Comparison of ENCODE assay signal across 25 mouse cellular contexts in the genomic region with DNA sequence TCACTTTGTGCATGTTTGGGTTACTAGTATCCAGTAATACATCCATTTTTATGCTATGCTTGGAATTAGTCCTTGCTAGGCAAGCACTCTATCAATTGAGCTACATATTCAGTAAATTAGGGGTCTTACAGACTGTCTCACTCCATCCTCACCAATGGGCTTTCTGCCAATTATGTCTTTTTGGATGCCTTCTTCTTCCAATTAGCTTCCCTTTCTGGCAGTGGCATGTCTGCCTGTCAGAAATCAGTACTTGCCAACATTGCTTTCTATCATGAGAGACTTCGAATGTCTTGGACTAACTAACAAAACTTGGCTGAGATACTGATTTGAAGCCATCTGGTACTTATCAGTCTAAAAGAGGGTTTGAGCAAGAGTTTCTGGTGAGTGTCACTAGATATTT. TPM values are rescaled to one million over a fixed set of nuclear protein-coding genes. Genes with fewer than 3 reads are reported as not detected.
DNase-seq lines count a peak whose midpoint lies in the region; ATAC-seq and TF ChIP-seq lines count a peak whose summit lies in the region.
"Had no signal": no experiment of that assay in that cellular context is flagged by ENCODE, and none has a peak within 500 bp of the region (broad histone marks: within the 10 kb centered on the region; RNA-seq: fewer than 3 reads in every experiment).

No protein-coding gene starts in this region.

- no peaks in the 10 kb centered on the region for H3K4me1 ChIP-seq in lung, embryonic 14.5 days (ENCODE audit: insufficient read depth)
- no peaks in the 10 kb centered on the region for H3K4me1 ChIP-seq in forebrain, postnatal 0 days (ENCODE audit: insufficient read depth)
- H3K4me1 ChIP-seq: heart, embryonic 12.5 days; hindbrain, embryonic 13.5 days; intestine, embryonic 15.5 days; midbrain, embryonic 10.5 days; neural tube, embryonic 12.5 days had no signal

- no peak overlapping the region for H3K4me3 ChIP-seq in lung, embryonic 14.5 days (ENCODE audit: low read depth, low read length)
- H3K4me3 ChIP-seq in forebrain, postnatal 0 days (ENCODE audit: low read depth, low read length), result no peak overlapping the region
- H3K4me3 ChIP-seq: heart, embryonic 12.5 days; hindbrain, embryonic 13.5 days; intestine, embryonic 15.5 days; left cerebral cortex, adult 2 months; midbrain, embryonic 10.5 days; neural tube, embryonic 12.5 days had no signal

- H3K27ac ChIP-seq in lung, embryonic 14.5 days (ENCODE audit: low read depth), result no peak overlapping the region
- H3K27ac ChIP-seq in forebrain, postnatal 0 days (ENCODE audit: low read depth, low read length), result no peak overlapping the region
- H3K27ac ChIP-seq: hindbrain, embryonic 13.5 days; intestine, embryonic 15.5 days; left cerebral cortex, adult 2 months; macrophage; midbrain, embryonic 10.5 days; neural tube, embryonic 12.5 days; stomach, postnatal 0 days had no signal

- no peak for TF ChIP-seq CTCF in lung, embryonic 14.5 days (IDR thresholded peaks at IDR 0.05; ENCODE audit: low read depth)
- TF ChIP-seq CTCF in forebrain, postnatal 0 days (IDR thresholded peaks at IDR 0.05; ENCODE audit: low read depth), result no peak

- 43% methylated on average over 1 of the region's 1 CpGs for WGBS in lung, embryonic 14.5 days
- WGBS in forebrain, postnatal 0 days, result 38% methylated on average over 1 of the region's 1 CpGs

- H3K4me2 ChIP-seq in lung, embryonic 14.5 days, result no peak overlapping the region
- H3K4me2 ChIP-seq in forebrain, postnatal 0 days (ENCODE audit: low read depth), result no peak overlapping the region
- H3K4me2 ChIP-seq: heart, embryonic 12.5 days; hindbrain, embryonic 13.5 days; intestine, embryonic 15.5 days; neural tube, embryonic 12.5 days had no signal

- no peaks in the 10 kb centered on the region for H3K27me3 ChIP-seq in lung, embryonic 14.5 days (ENCODE audit: insufficient read depth, low read length)
- H3K27me3 ChIP-seq in forebrain, postnatal 0 days (ENCODE audit: insufficient read depth, low read length), result no peaks in the 10 kb centered on the region
- H3K27me3 ChIP-seq: heart, embryonic 12.5 days; hindbrain, embryonic 13.5 days; intestine, embryonic 15.5 days; neural tube, embryonic 12.5 days had no signal

- ATAC-seq in lung, embryonic 14.5 days (ENCODE audit: insufficient read depth), result peak; percentile 75; the same call in 1 of the 2 replicates
- peak; percentile 79 for ATAC-seq in forebrain, postnatal 0 days
- ATAC-seq: CD4-positive, CD25-positive, alpha-beta regulatory T cell, adult 4 months; intestine, embryonic 15.5 days had no signal

- no peaks in the 10 kb centered on the region for H3K36me3 ChIP-seq in lung, embryonic 14.5 days (ENCODE audit: insufficient read depth)
- no peaks in the 10 kb centered on the region for H3K36me3 ChIP-seq in forebrain, postnatal 0 days (ENCODE audit: insufficient read depth)
- H3K36me3 ChIP-seq: heart, embryonic 12.5 days; hindbrain, embryonic 13.5 days; intestine, embryonic 15.5 days; midbrain, embryonic 10.5 days; neural tube, embryonic 12.5 days had no signal

- H3K9ac ChIP-seq in lung, embryonic 14.5 days, result no peak overlapping the region
- H3K9ac ChIP-seq in forebrain, postnatal 0 days, result no peak overlapping the region
- H3K9ac ChIP-seq: heart, embryonic 12.5 days; hindbrain, embryonic 13.5 days; intestine, embryonic 15.5 days; neural tube, embryonic 12.5 days had no signal

- DNase-seq in cerebellum, postnatal 14 days, result peak; percentile 2 to 11
- no peak for DNase-seq in cerebellum, postnatal 36 days
- DNase-seq in lung, embryonic 14.5 days, result peak; percentile 74
- no peak for DNase-seq in lung, postnatal 4 days
- peak; percentile 17 for DNase-seq in Muller cell, postnatal 12 days (ENCODE audit: inconsistent ontology term)
- peak; percentile 69 for DNase-seq in forebrain, postnatal 0 days
- no peak for DNase-seq in urinary bladder, postnatal 4 days (ENCODE audit: low spot score in 2 of 2)
- DNase-seq: adrenal gland, postnatal 25 days; cerebellum, adult 2 months; kidney, postnatal 36 days; left cerebral cortex, postnatal 4 days; liver; right cerebral cortex, adult 18-20 months; thymus, postnatal 14 days had no signal

- no peaks in the 10 kb centered on the region for H3K9me3 ChIP-seq in lung, embryonic 14.5 days (ENCODE audit: low read depth, low read length)
- no peaks in the 10 kb centered on the region for H3K9me3 ChIP-seq in forebrain, postnatal 0 days (ENCODE audit: low read length)
- H3K9me3 ChIP-seq: heart, embryonic 12.5 days; hindbrain, embryonic 13.5 days; intestine, embryonic 15.5 days; midbrain, embryonic 10.5 days; neural tube, embryonic 12.5 days had no signal

RNA-seq across cellular contexts. Expression of a gene that starts 44.7 kb away (rescaled TPM):
- 15.1 and 15.9 TPM in 2 replicates for polyA plus RNA-seq in lung, embryonic 14.5 days (2014; fragmentation: Nextera tagmentation; extraction: Ambion mirVana)
- 1.4 and 3.1 TPM in 2 replicates for total RNA-seq in forebrain, postnatal 0 days (2014; rRNA removed)
- polyA plus RNA-seq in forebrain, postnatal 0 days (2015; fragmentation: Nextera tagmentation; extraction: Ambion mirVana), result 4.3 and 6.1 TPM in 2 replicates
- total RNA-seq: granulocyte monocyte progenitor cell, adult 5-6 weeks had no signal
- polyA plus RNA-seq: CD4-positive, CD25-positive, alpha-beta regulatory T cell, adult 4 months had no signal

RNA-seq across cellular contexts. Expression of a gene that starts 55.9 kb away (rescaled TPM):
- 0.66 and 1.1 TPM in 2 replicates for polyA plus RNA-seq in lung, embryonic 14.5 days (2014; fragmentation: Nextera tagmentation; extraction: Ambion mirVana)
- 0.38 and 1.2 TPM in 2 replicates for total RNA-seq in forebrain, postnatal 0 days (2014; rRNA removed)
- polyA plus RNA-seq in forebrain, postnatal 0 days (2015; fragmentation: Nextera tagmentation; extraction: Ambion mirVana), result 0.33 and 0.39 TPM in 2 replicates
- total RNA-seq: ES-E14 had no signal
- polyA plus RNA-seq: CD4-positive, CD25-positive, alpha-beta regulatory T cell, adult 4 months had no signal

RNA-seq across cellular contexts. Expression of a gene that starts 59.3 kb away (rescaled TPM):
- polyA plus RNA-seq in lung, embryonic 14.5 days (2014; fragmentation: Nextera tagmentation; extraction: Ambion mirVana), result 40.1 and 45.0 TPM in 2 replicates
- 0.29 and 1.0 TPM in 2 replicates for total RNA-seq in forebrain, postnatal 0 days (2014; rRNA removed)
- polyA plus RNA-seq in forebrain, postnatal 0 days (2015; fragmentation: Nextera tagmentation; extraction: Ambion mirVana), result 0.54 and 1.0 TPM in 2 replicates
- total RNA-seq: granulocyte monocyte progenitor cell, adult 5-6 weeks had no signal
- polyA plus RNA-seq: CD4-positive, CD25-positive, alpha-beta regulatory T cell, adult 4 months; macrophage had no signal

Comparison
In these comparisons a context has a peak if more than half of its experiments do, and no peak if none do; other contexts are left out.
1. DNase-seq: peak in cerebellum, postnatal 14 days (2 of 2), lung, embryonic 14.5 days (single experiment), Muller cell, postnatal 12 days (single experiment) and forebrain, postnatal 0 days (single experiment); none in cerebellum, postnatal 36 days (0 of 2), lung, postnatal 4 days (0 of 2) and urinary bladder, postnatal 4 days (0 of 2).
2. RNA of a gene that starts 59.3 kb away (polyA plus RNA-seq): 40.1 to 45.0 TPM in lung, embryonic 14.5 days; 0.54 to 1.0 TPM in forebrain, postnatal 0 days; every median in the first group is over 10 times any median in the second.